Mouse (Mus musculus): Measurements from ENCODE around the gene Lgalsl.

The Lgalsl gene

GRCm38 (mm10) chr11:20823961-20824360 lies 6.9 kb downstream of the Lgalsl start:
- no peak for DNase-seq (ENCODE audit: low read depth)

GRCm38 (mm10) chr11:20823301-20823700 lies 7.6 kb downstream of the Lgalsl start:
- no peak for DNase-seq (ENCODE audit: low read depth)

- DNase-seq (ENCODE audit: low read depth) = no peak
Observed at GRCm38 (mm10) chr11:20821351-20821750, 9.5 kb downstream of the Lgalsl start.

- DNase-seq (ENCODE audit: low read depth) = no peak
Observed at GRCm38 (mm10) chr11:20813901-20814523, 16.8 kb downstream of the Lgalsl start.

GRCm38 (mm10) chr11:20812153-20812887 lies 18.5 kb downstream of the Lgalsl start:
- no peak for DNase-seq (ENCODE audit: low read depth)

GRCm38 (mm10) chr11:20806659-20807058 lies 24.2 kb downstream of the Lgalsl start:
- no peak for DNase-seq (ENCODE audit: low read depth)

GRCm38 (mm10) chr11:20805604-20806249 lies 25.1 kb downstream of the Lgalsl start:
- DNase-seq (ENCODE audit: low read depth) = no peak

- DNase-seq (ENCODE audit: low read depth) = no peak
Observed at GRCm38 (mm10) chr11:20804416-20804815, 26.4 kb downstream of the Lgalsl start.

GRCm38 (mm10) chr11:20800277-20801092 lies 30.4 kb downstream of the Lgalsl start:
- DNase-seq (ENCODE audit: low read depth) = no peak

- DNase-seq (ENCODE audit: low read depth) = no peak
Observed at GRCm38 (mm10) chr11:20797841-20798240, 33.0 kb downstream of the Lgalsl start.

- no peak for DNase-seq (ENCODE audit: low read depth)
Observed at GRCm38 (mm10) chr11:20795466-20795865, 35.4 kb downstream of the Lgalsl start.

- no peak for DNase-seq (ENCODE audit: low read depth)
Observed at GRCm38 (mm10) chr11:20794913-20795254, 36.0 kb downstream of the Lgalsl start.

- DNase-seq (ENCODE audit: low read depth) = peak; percentile 39
Observed at GRCm38 (mm10) chr11:20794196-20794912, 36.5 kb downstream of the Lgalsl start.

- no peak for DNase-seq (ENCODE audit: low read depth)
Observed at GRCm38 (mm10) chr11:20793676-20794075, 37.2 kb downstream of the Lgalsl start.

- DNase-seq (ENCODE audit: low read depth) = no peak
Observed at GRCm38 (mm10) chr11:20792667-20793066, 38.2 kb downstream of the Lgalsl start.

- DNase-seq (ENCODE audit: low read depth) = no peak
Observed at GRCm38 (mm10) chr11:20791334-20791733, 39.5 kb downstream of the Lgalsl start.

- DNase-seq (ENCODE audit: low read depth) = no peak
Observed at GRCm38 (mm10) chr11:20789015-20789414, 41.8 kb downstream of the Lgalsl start.

GRCm38 (mm10) chr11:20788070-20788469 lies 42.8 kb downstream of the Lgalsl start:
- no peak for DNase-seq (ENCODE audit: low read depth)

- DNase-seq (ENCODE audit: low read depth) = no peak
Observed at GRCm38 (mm10) chr11:20786191-20786590, 44.7 kb downstream of the Lgalsl start.

GRCm38 (mm10) chr11:20785186-20785585 lies 45.7 kb downstream of the Lgalsl start:
- no peak for DNase-seq (ENCODE audit: low read depth)

- no peak for DNase-seq (ENCODE audit: low read depth)
Observed at GRCm38 (mm10) chr11:20784776-20785175, 46.1 kb downstream of the Lgalsl start.

GRCm38 (mm10) chr11:20783467-20783866 lies 47.4 kb downstream of the Lgalsl start:
- DNase-seq (ENCODE audit: low read depth) = no peak
